Mouse (Mus musculus): ENCODE data around the gene Glod4. TPM values are rescaled to one million over a fixed set of nuclear protein-coding genes. Genes with fewer than 3 reads are reported as not detected.

Glod4 gene
- polyA plus RNA-seq, 1 experiment from 2014 or later = 68.9 TPM

DNA sequence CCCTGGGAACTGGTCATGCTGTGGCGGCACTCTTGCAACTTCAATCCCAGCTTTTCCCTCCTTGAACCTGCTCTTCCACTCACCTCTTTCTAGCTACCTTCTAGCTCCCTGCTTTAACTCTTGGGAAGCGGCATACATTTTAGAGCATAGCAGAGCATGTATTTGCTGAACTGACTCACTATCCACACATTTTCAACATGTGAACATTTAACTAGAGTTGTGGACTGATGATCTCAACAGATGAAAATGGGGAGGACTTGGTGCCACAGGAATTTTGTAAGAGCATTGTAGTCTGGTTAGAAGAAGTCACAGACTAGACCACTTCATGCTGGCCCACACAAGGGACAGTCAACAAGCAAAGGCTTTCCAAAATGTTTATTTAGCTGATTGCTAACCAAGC is 85.2 kb downstream of the Glod4 start:
- ATAC-seq = no peak
- peaks cover 40% of the 10 kb centered on the region for H3K36me3 ChIP-seq (ENCODE audit: control insufficient read depth, insufficient read depth)
- no peak overlapping the region for H3K4me2 ChIP-seq (replicated peaks; ENCODE audit: low read depth)
- no peak overlapping the region for H3K27ac ChIP-seq (ENCODE audit: low read depth, low read length)
- H3K9me3 ChIP-seq (ENCODE audit: control insufficient read depth) = no peaks in the 10 kb centered on the region
- H3K9ac ChIP-seq (ENCODE audit: low read depth, low read length) = no peak overlapping the region
- TF ChIP-seq CTCF (IDR thresholded peaks at IDR 0.05; ENCODE audit: low read depth) = no peak
- no peaks in the 10 kb centered on the region for H3K27me3 ChIP-seq (replicated peaks; ENCODE audit: control insufficient read depth, insufficient read depth, low read length)
- 94% methylated on average over 2 of the region's 2 CpGs for WGBS
- no peak overlapping the region for H3K4me3 ChIP-seq (ENCODE audit: low read depth, low read length)
- no peaks in the 10 kb centered on the region for H3K4me1 ChIP-seq (replicated peaks; ENCODE audit: control insufficient read depth, insufficient read depth, low read length)

DNA sequence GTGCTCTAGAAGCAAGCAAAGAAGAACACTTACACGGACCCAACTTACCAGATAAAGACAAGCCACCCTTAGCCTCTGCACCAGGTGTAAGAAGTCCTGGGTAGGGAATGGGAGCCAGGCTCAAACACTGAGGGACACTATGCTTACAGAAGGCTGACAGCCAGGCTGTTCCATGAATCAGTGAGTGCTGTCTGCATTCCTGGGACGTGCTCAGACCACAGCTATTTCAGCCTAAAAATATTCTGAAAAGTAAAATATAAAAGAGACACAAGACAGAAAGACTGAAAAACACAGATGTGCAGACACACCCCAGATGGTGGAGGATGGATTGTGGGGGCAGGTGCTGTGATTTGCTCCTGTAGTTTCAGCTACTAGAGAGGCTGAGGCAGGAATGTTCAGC is 88.7 kb downstream of the Glod4 start:
- no peak overlapping the region for H3K27ac ChIP-seq (ENCODE audit: low read depth, low read length)
- no peaks in the 10 kb centered on the region for H3K27me3 ChIP-seq (replicated peaks; ENCODE audit: control insufficient read depth, insufficient read depth, low read length)
- no peaks in the 10 kb centered on the region; the same call in 1 of the 2 replicates for H3K4me1 ChIP-seq (replicated peaks; ENCODE audit: control insufficient read depth, insufficient read depth, low read length)
- peaks cover 30% of the 10 kb centered on the region for H3K36me3 ChIP-seq (ENCODE audit: control insufficient read depth, insufficient read depth)
- H3K4me3 ChIP-seq (ENCODE audit: low read depth, low read length) = no peak overlapping the region
- no peaks in the 10 kb centered on the region for H3K9me3 ChIP-seq (ENCODE audit: control insufficient read depth)
- 78% methylated on average over 2 of the region's 2 CpGs for WGBS
- no peak for TF ChIP-seq CTCF (IDR thresholded peaks at IDR 0.05; ENCODE audit: low read depth)
- no peak overlapping the region for H3K4me2 ChIP-seq (replicated peaks; ENCODE audit: low read depth)
- ATAC-seq = no peak
- H3K9ac ChIP-seq (ENCODE audit: low read depth, low read length) = no peak overlapping the region

DNA sequence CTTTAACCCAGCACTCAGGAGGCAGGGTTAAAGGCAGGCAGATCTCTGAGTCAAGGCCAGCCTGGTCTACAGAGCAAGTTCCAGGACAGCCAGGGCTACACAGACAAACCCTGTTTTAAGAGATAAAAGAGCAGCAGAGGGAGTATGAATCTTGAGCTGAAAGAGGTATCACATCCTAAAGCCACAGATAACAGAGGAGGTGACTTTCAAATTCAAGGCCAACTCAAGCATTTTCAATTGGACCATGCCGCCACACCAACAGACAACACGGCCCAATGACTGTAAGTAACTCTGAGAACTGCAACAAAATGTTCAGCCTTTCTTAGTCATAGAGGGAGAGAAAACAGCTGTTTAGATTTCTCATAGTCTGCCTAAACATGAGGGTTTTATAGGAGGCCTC is 89.3 kb downstream of the Glod4 start:
- Histone ChIP-seq H3K9ac (ENCODE audit: low read depth, low read length) (no peak overlapping the region), H3K36me3 (ENCODE audit: control insufficient read depth, insufficient read depth) (peaks cover 33% of the 10 kb centered on the region), H3K9me3 (ENCODE audit: control insufficient read depth) (no peaks in the 10 kb centered on the region), H3K4me2 (replicated peaks; ENCODE audit: low read depth) (no peak overlapping the region), H3K4me1 (replicated peaks; ENCODE audit: control insufficient read depth, insufficient read depth, low read length) (no peaks in the 10 kb centered on the region; the same call in 1 of the 2 replicates), H3K27me3 (replicated peaks; ENCODE audit: control insufficient read depth, insufficient read depth, low read length) (no peaks in the 10 kb centered on the region), H3K27ac (ENCODE audit: low read depth, low read length) (no peak overlapping the region), H3K4me3 (ENCODE audit: low read depth, low read length) (no peak overlapping the region)
- TF ChIP-seq CTCF (IDR thresholded peaks at IDR 0.05; ENCODE audit: low read depth) = no peak
- 92% methylated on average over 2 of the region's 2 CpGs for WGBS
- no peak for ATAC-seq

DNA sequence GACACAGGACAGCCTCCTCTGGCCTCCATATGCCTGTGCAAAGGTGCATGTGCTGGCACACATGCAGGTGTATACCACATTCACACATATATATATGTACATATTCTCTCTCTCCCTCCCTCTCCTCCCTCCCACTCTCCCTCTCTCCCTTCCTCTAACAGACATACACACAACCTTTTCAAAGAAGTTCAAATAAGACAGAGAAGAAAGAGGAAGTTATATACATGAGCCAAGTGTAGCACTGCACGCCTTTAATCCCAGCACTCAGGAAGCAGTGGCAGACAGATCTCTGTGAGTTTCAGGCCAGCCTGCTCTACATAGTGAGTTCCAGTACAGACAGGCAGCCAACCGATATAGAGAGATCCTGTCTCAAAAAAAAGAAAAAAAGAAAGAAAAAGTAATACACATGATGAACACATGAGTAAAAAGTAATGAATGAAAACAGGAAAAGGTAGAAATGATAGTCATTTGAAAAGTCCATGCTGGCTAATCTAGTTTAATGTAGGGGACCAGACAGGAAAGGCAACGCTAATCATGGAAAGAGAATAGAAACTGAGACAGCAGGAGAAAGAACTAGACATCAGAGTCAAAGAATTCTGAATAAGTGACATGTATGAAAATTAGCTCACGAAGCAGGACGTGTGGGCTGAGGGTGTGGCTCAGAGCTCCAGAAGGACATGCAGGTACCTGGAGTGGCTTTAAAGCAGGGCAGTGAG is 90.1 kb downstream of the Glod4 start:
- WGBS = 86% methylated on average over 5 of the region's 5 CpGs
- TF ChIP-seq CTCF (IDR thresholded peaks at IDR 0.05; ENCODE audit: low read depth) = no peak
- no peak overlapping the region for H3K4me3 ChIP-seq (ENCODE audit: low read depth, low read length)

DNA sequence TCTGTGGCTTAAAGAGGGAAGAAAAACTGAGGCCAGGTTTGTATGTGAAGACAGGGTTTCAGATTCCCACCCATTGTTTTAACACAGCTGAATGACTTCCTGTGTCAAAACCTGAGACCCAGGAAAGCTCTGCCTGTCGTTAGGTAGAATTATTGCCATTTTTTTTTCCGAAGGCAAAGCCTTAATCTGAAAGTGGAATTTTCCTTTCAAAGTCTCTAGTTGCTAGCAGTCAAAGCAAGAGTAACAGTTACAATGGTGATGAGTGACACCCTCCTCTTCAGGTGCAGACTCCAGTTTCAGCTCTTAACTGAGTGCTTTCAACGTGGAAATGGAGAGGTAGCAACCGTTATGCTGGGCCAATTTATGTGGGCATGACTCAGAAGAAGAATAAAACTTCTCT is 92.5 kb downstream of the Glod4 start:
- Histone ChIP-seq H3K36me3 (ENCODE audit: control insufficient read depth, insufficient read depth) (peaks cover 16% of the 10 kb centered on the region), H3K4me1 (replicated peaks; ENCODE audit: control insufficient read depth, insufficient read depth, low read length) (peaks cover 3% of the 10 kb centered on the region; the same call in 1 of the 2 replicates), H3K4me2 (replicated peaks; ENCODE audit: low read depth) (no peak overlapping the region), H3K27ac (ENCODE audit: low read depth, low read length) (no peak overlapping the region; the same call in 1 of the 2 replicates), H3K9me3 (ENCODE audit: control insufficient read depth) (no peaks in the 10 kb centered on the region), H3K4me3 (ENCODE audit: low read depth, low read length) (no peak overlapping the region), H3K27me3 (replicated peaks; ENCODE audit: control insufficient read depth, insufficient read depth, low read length) (no peaks in the 10 kb centered on the region), H3K9ac (ENCODE audit: low read depth, low read length) (no peak overlapping the region)
- ATAC-seq = no peak
- WGBS = 60% methylated on average over 4 of the region's 4 CpGs
- TF ChIP-seq CTCF (IDR thresholded peaks at IDR 0.05; ENCODE audit: low read depth) = no peak

More for the DNA sequence above, 90.1 kb downstream of the Glod4 start:
- Histone ChIP-seq H3K9me3 (ENCODE audit: control insufficient read depth) (no peaks in the 10 kb centered on the region), H3K27ac (ENCODE audit: low read depth, low read length) (no peak overlapping the region), H3K27me3 (replicated peaks; ENCODE audit: control insufficient read depth, insufficient read depth, low read length) (no peaks in the 10 kb centered on the region), H3K9ac (ENCODE audit: low read depth, low read length) (no peak overlapping the region), H3K4me1 (replicated peaks; ENCODE audit: control insufficient read depth, insufficient read depth, low read length) (no peaks in the 10 kb centered on the region; the same call in 1 of the 2 replicates), H3K36me3 (ENCODE audit: control insufficient read depth, insufficient read depth) (peaks cover 31% of the 10 kb centered on the region), H3K4me2 (replicated peaks; ENCODE audit: low read depth) (no peak overlapping the region)
- ATAC-seq = no peak

DNA sequence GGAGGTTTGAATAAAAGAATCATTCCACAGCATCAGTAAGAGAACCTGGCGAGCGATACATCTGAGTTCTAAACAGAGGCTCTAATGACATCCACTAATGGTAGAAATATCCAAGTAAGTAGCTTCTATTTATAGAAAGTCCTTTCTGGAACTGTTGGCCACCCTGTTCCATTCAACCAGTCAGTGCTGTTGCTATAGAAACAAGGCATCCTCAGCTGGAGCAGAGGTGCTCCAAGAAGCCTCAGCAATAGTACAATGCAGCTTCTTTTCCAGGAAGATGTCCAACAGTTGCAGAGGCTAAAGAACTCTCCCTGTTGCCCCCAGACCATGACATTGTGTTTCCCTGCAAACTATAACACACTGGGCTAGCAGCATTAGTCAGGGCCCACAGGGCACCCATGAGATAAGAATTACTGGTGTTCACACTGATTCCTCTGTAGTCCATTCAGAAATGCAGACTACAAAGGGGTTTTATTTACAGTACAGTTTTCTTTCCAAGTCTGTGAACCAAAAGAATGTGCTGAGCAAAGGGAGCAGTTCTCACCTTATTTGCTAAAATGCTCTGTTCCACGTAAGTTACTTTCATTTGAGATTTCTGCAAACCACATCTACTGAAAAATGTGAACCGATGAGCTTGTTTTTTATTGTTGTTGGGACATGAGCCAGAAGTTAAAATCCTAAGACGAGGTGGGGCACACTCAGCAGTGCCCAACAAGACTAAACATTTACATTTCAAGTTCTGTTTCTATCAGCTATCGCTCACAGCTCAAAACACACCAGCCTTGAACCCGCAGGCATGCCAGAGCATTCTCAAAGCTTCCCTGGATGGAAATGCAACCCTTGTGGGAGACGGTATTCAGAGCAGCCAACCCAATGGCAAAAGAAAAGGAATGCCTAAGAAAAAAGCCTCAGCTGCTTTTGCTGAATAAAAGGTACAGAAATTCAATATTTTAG is 95.2 kb downstream of the Glod4 start:
- Histone ChIP-seq H3K9me3 (ENCODE audit: control insufficient read depth) (no peaks in the 10 kb centered on the region), H3K27ac (ENCODE audit: low read depth, low read length) (no peak overlapping the region), H3K4me1 (replicated peaks; ENCODE audit: control insufficient read depth, insufficient read depth, low read length) (peaks cover 4% of the 10 kb centered on the region; the same call in 1 of the 2 replicates), H3K9ac (ENCODE audit: low read depth, low read length) (no peak overlapping the region), H3K4me2 (replicated peaks; ENCODE audit: low read depth) (no peak overlapping the region), H3K4me3 (ENCODE audit: low read depth, low read length) (no peak overlapping the region), H3K36me3 (ENCODE audit: control insufficient read depth, insufficient read depth) (peaks cover 12% of the 10 kb centered on the region; the same call in 1 of the 2 replicates), H3K27me3 (replicated peaks; ENCODE audit: control insufficient read depth, insufficient read depth, low read length) (no peaks in the 10 kb centered on the region)
- WGBS = 61% methylated on average over 8 of the region's 8 CpGs
- no peak for TF ChIP-seq CTCF (IDR thresholded peaks at IDR 0.05; ENCODE audit: low read depth)
- no peak for ATAC-seq
